Mouse (Mus musculus) liver, adult 2 months (tissue): ENCODE data around the gene Rabepk. TPM values are rescaled to one million over a fixed set of nuclear protein-coding genes. Genes with fewer than 3 reads are reported as not detected.
"Not testable (repeated sequence)": the region's sequence is repeated elsewhere in the genome, so short reads cannot be mapped to it uniquely, and the experiment has no call there.

Experiments
- DNase-seq: peaks from one replicate; pipeline ENCODE4 v3.0.0-alpha.2; 2011; ENCODE audit warnings: low read depth, low spot score; ENCODE audit errors: extremely low read depth
- H3K27ac ChIP-seq: fragments of 200-500 bp; replicated peaks from 2 replicates; pipeline ENCODE4 v1.5.1; 2012; ENCODE audit warnings: low read depth, mild to moderate bottlenecking, control low read depth, inconsistent platforms, low read length; ENCODE audit not compliant: insufficient read depth
- H3K27me3 ChIP-seq: fragments of 200-500 bp; 2 replicates; pipeline ENCODE4 v1.6.1; 2012; ENCODE audit warnings: mild to moderate bottlenecking, moderate library complexity, low read length, inconsistent platforms; ENCODE audit not compliant: control insufficient read depth, insufficient read depth
- H3K36me3 ChIP-seq: fragments of 200-500 bp; 2 replicates; pipeline ENCODE4 v1.6.1; 2012; ENCODE audit warnings: low read length, inconsistent platforms; ENCODE audit not compliant: control insufficient read depth, insufficient read depth
- H3K4me1 ChIP-seq: fragments of 200-500 bp; 2 replicates; pipeline ENCODE4 v1.6.1; 2011; ENCODE audit warnings: low read length; ENCODE audit not compliant: control insufficient read depth, insufficient read depth
- H3K4me3 ChIP-seq: fragments of 200-500 bp; 2 replicates; pipeline ENCODE4 v1.5.1; 2011; ENCODE audit warnings: low read depth, mild to moderate bottlenecking, control low read depth, low read length, moderate library complexity; ENCODE audit not compliant: insufficient read depth
- H3K79me2 ChIP-seq: fragments of 200-500 bp; 2 replicates; pipeline ENCODE4 v1.6.1; 2012; ENCODE audit warnings: inconsistent platforms, mild to moderate bottlenecking, low read length, moderate library complexity; ENCODE audit not compliant: control insufficient read depth, insufficient read depth
- H3K9ac ChIP-seq: fragments of 200-500 bp; 2 replicates; pipeline ENCODE4 v1.6.1; 2012; ENCODE audit warnings: low read depth, mild to moderate bottlenecking, control low read depth, inconsistent platforms, low read length
- CTCF ChIP-seq: fragments of 200-500 bp; IDR thresholded peaks from 2 replicates; pipeline ENCODE4 v1.5.1; 2011; ENCODE audit warnings: low read depth, low read length, control low read depth
- POLR2A ChIP-seq: fragments of 200-500 bp; IDR thresholded peaks from 2 replicates; pipeline ENCODE4 v1.6.1; 2011; ENCODE audit warnings: low read length, control low read depth; ENCODE audit not compliant: insufficient read depth; ENCODE audit errors: extremely low read depth
- WGBS: fragments of 180-500 bp; shearing (Covaris S2); methylation state at CpG from one replicate; pipeline ENCODE4 v1.1.7; 2018; 5-methylcytosine and 5-hydroxymethylcytosine counted together
- polyA plus RNA-seq: library from polyadenylated mRNA; depleted of rRNA; stranded (reverse); fragments of >200 nt; gene quantifications from 2 replicates; pipeline ENCODE4 v1.2.3, GENCODE M21; 2012; rRNA removed
- total RNA-seq: library from RNA; depleted of rRNA; stranded (reverse); fragments of >200 nt; gene quantifications from 2 replicates; pipeline ENCODE4 v1.2.3, GENCODE M21; 2014; rRNA removed

Rabepk gene
- total RNA-seq (12.1 and 14.8 TPM in 2 replicates), polyA plus RNA-seq (12.7 and 14.7 TPM in 2 replicates)

DNA sequence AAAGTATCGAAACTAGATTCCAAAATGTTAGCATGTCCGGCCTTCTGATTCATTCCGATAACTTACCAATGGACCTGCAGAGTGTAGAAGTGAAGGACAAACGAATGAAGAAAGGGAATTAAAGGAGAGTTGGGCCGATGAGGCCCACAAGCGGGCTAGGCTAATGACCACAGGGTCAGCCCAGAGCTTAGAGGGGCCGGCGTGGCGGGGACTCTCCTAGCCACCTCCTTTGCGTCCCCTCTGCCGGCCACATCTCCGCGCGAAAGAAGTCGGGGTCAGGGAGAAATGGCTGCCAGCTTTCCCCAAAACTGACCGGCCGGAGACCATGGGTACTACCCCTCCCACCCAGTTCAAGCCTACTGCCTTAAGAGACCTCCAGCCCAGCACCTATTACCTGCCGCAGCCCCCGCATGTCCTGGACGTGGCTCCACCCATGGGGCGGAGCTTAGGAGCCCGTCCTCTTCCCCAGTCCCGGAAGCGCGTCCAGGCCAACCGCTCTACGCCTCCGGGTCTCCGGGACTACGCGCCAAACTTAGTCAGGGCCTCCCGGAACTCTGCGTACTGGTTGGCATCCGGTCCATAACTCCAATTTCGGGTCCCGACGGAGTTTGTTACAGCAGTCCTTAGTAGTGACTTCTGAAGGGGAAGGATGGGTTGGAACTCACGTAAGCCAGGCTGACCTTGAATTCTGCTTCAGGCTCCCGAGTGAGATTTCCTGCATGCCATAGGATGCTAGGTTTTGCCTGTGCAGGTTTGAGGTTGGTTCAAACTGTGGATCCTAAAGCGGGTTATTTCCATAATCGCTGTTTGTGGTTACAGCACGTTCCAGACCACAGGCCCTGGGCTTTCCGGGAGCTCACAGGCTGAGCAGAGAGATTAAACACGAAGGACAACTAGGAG is at the start of gene Rabepk:
Rabepk (minus strand) TSS at position 556 of the 900 bp plus-strand sequence.
- DNase-seq, result peak; percentile 77
- Histone ChIP-seq H3K79me2 (peaks cover 8% of the 10 kb centered on the region; the same call in 1 of the 2 replicates), H3K4me1 (peaks cover 8% of the 10 kb centered on the region), H3K36me3 (no peaks in the 10 kb centered on the region; the same call in 1 of the 2 replicates), H3K27ac (peak within 1 kb of the TSS; percentile 68), H3K4me3 (peak within 1 kb of the TSS; percentile 84), H3K27me3 (no peaks in the 10 kb centered on the region), H3K9ac (peak within 1 kb of the TSS; percentile 76)
- no peak for TF ChIP-seq CTCF
- TF ChIP-seq POLR2A, result peak; percentile 25; the same call in 1 of the 2 replicates
- WGBS, result 2% methylated on average over 44 of the region's 44 CpGs

DNA sequence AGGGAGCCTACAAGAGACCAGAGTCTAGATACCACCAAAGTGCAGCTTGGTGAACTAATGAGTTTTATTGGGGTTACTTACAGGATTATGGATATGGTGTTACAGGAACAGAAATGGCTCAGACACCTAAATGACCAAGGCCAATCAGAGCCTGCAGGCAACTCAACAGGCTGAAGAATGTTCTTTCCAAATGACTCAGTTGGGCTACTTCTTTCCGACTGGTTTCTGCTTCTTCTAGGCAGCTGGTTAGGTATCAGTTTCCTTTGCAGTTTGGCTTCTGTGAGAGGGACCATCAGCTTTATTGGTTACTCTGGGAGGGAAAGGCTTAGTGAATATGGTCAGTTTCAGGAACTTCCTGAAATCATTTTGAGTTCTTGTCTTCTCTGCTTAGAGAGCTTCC is 48.0 kb upstream of the Rabepk start:
- no peak for DNase-seq
- H3K9ac ChIP-seq, result no peak overlapping the region
- H3K27me3 ChIP-seq, result no peaks in the 10 kb centered on the region
- 91% methylated on average over 1 of the region's 1 CpGs for WGBS
- H3K79me2 ChIP-seq, result no peaks in the 10 kb centered on the region
- H3K4me3 ChIP-seq, result no peak overlapping the region
- H3K27ac ChIP-seq, result no peak overlapping the region
- TF ChIP-seq CTCF (no peak), POLR2A (no peak)
- H3K36me3 ChIP-seq, result peaks cover 13% of the 10 kb centered on the region
- no peaks in the 10 kb centered on the region for H3K4me1 ChIP-seq

DNA sequence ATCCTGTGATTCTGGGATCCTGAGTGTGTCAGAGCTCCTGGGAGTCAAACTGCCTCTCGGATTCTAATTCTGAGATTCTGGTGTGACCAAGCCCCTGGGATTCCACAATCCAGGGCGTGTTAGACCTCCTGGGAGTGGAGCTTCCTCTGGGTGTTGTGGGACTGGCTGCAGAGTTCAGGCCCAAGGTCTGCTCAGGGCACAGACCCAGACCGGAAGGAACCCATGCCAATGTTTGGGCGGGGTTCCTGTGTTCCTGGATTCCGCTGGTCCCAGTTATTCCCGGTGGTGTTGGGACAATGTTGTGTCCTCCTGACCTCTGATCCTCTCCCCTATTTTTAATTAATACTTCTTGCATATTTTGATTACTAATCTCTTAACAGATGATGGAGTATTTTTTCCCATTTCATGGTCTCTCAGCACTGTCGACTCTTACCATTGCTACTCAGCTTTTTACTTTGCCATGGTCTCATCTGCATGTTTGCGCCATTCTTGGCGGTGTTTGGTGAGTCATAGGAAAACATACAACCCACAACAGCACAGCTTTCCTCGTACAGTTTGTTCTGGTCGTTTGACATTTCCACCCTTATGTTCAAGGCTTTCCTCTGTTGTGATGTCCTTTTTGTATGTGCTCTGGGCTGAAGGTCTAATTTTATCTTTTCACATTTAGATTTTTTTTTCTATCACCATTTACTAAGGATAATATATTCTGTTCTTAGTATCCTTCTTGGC is 43.7 kb upstream of the Rabepk start:
- DNase-seq, result no peak
- H3K4me1 ChIP-seq, result no peaks in the 10 kb centered on the region
- TF ChIP-seq CTCF (no peak), POLR2A (no peak)
- H3K4me3 ChIP-seq, result no peak overlapping the region
- H3K79me2 ChIP-seq, result no peaks in the 10 kb centered on the region
- H3K9ac ChIP-seq, result no peak overlapping the region
- no peaks in the 10 kb centered on the region for H3K27me3 ChIP-seq
- H3K36me3 ChIP-seq, result no peaks in the 10 kb centered on the region
- H3K27ac ChIP-seq, result no peak overlapping the region; the same call in 1 of the 2 replicates
- 72% methylated on average over 11 of the region's 11 CpGs for WGBS

DNA sequence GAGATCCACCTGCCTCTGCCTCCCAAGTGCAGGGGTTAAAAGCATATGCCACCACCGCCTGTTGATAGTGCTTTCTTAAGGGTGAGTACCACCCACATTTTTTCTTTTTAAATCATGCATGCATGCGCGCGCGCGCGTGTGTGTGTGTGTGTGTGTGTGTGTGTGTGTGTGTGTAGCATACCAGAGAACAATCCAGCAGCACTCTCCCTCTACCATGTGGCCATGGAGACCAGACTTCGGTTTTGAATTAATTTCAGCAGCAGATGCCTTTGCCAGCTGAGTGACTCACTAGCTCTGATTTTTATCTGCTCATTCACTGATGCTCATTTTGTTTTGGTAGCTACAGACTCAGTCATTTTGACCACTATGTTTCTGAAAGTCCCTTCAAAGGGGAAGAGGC is 42.0 kb upstream of the Rabepk start:
- no peaks in the 10 kb centered on the region for H3K79me2 ChIP-seq
- WGBS, result 93% methylated on average over 8 of the region's 8 CpGs
- H3K4me3 ChIP-seq, result no peak overlapping the region
- TF ChIP-seq POLR2A, result no peak
- H3K4me1 ChIP-seq, result no peaks in the 10 kb centered on the region
- H3K27ac ChIP-seq, result no peak overlapping the region
- no peaks in the 10 kb centered on the region for H3K36me3 ChIP-seq
- H3K27me3 ChIP-seq, result no peaks in the 10 kb centered on the region
- no peak for DNase-seq
- H3K9ac ChIP-seq, result no peak overlapping the region

DNA sequence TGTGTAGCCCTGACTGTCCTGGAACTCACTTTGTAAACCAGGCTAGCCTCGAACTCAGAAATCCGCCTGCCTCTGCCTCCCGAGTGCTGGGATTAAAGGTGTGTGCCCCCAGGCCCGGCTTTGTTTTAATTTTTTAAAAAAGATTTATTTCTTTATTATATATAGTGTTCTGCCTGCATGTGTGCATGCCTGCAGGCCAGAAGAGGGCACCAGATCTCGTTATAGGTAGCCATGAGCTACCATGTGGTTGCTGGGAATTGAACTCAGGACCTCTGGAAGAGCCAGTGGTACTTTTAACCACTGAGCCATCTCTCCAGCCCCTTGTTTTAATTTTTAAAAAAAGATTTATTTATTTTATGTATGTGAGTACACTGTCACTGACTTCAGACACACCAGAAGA is 40.4 kb upstream of the Rabepk start:
- not testable (repeated sequence) for H3K27me3 ChIP-seq, H3K4me3 ChIP-seq, H3K4me1 ChIP-seq, DNase-seq, H3K36me3 ChIP-seq, H3K79me2 ChIP-seq, H3K27ac ChIP-seq, H3K9ac ChIP-seq
- 87% methylated on average over 5 of the region's 5 CpGs for WGBS
- TF ChIP-seq CTCF, result peak; percentile 32; the same call in 1 of the 2 replicates

DNA sequence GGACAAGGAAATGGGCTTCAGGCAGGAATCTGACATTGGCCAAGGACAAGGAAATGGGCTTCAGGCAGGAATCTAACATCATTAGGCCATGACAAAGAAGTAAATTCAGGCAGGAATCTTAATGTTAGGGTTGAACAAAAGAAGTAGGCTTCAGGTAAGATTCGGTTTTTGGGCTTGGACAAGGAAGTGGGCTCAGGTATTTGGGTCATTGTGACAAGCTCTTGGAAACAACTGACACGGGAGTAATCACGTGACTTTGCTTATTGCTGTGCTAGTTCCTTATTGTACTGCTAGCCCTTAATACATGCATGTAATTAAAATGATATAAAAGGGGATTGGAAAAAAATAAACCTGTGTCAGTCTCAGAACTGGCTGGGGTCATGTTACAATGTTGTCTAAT is 36.0 kb upstream of the Rabepk start:
- no peaks in the 10 kb centered on the region for H3K36me3 ChIP-seq
- 84% methylated on average over 3 of the region's 3 CpGs for WGBS
- no peak overlapping the region for H3K27ac ChIP-seq
- H3K79me2 ChIP-seq, result no peaks in the 10 kb centered on the region
- no peaks in the 10 kb centered on the region for H3K4me1 ChIP-seq
- no peak for TF ChIP-seq CTCF
- TF ChIP-seq POLR2A, result no peak
- H3K4me3 ChIP-seq, result no peak overlapping the region
- H3K9ac ChIP-seq, result no peak overlapping the region
- no peak for DNase-seq
- H3K27me3 ChIP-seq, result no peaks in the 10 kb centered on the region
